Mouse (Mus musculus) lung, adult 18-20 months (tissue): Measurements from ENCODE around the gene Akt2.

Source experiments
- DNase-seq, 2 experiments: peaks; one replicate each; pipeline ENCODE4 v3.0.0; 2022; ENCODE audit warnings: mixed read lengths in 2 of 2

The Akt2 gene

GRCm38 (mm10) chr7:27590566-27591213 lies 662 bp upstream of the Akt2 start:
- no peak for DNase-seq

- peak; percentile 41 to 62 for DNase-seq
Observed at GRCm38 (mm10) chr7:27592217-27592929, 1.0 kb downstream of the Akt2 start.

DNA sequence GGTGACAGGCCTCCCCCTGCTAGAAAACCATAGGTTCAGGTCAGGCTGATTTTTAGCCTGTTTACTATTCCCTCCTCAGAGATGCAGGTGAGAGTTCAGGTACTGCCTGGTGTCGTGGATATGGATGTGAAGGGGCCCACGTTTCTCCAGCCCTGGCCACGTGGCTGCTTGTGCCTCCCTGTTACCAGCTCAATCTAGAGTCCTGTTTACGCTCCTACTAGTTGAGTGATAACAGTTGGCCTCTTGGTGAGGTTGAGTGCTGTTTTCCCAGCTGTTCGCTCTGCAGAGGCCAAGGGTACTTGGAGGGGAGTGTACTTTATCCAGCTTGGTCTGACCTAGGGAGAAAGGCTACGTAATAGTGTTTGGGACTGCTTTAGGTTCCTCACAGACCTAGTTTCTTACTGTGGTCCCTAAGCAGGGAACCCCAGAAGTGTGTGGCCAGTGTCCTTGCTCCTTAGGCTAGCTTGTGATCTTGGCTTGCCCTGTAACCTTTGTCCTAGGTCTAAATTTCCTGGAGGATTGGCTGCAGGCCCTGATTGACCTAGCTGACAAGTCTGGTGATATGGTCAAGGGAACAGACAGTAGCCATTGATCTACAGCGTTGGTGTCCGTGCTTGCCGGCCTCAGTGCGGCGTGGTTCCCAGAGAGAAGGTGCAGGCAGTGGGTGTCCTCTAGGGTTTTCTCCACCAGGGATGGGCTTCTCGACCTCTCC lies 1.7 kb downstream of the Akt2 start:
- peak; percentile 60 to 72 for DNase-seq

DNA sequence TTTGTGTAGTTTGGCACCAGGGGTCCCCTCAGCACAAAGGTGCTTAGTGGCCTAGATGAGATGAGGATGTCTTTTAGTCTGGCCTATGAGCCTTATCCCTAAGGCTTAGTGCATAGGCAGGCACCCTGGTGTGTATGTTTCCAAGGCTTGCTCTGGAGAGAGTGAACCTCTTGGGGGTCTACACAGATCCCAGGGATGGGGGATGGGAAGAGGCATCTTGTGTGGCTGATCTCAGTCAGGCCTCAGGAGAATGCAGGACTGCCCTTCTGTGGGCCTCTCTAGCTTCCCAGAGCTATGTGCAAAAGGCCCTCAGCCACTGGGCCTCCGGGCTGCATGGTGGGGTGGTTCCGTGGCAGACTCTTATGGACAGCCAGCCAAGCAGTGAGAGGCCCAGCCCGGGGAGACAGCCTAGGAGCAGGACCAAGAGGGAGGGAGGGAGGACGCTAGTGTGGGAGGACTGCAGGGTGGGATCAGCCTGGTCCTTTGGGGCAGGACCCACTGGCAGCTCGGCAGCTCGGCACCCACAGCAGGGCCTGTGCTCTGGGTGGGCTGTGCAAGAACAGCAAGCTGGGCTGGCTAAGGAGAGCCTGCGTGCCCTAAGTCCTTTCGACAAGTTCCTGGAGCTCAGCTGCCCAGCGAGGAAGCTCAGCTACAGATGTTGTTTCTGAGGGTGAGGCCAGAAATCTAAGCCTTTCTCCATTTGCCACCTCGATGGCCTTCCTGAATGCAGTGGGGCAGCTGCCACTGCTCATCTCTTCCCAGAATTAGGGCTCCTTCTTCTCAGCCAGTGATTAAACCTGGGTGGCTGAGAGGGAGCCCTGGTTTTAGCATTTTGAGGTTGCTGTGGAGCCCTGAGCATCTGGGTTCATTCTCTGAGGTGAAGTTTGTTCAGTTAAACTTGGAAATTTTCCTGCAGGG lies 5.5 kb downstream of the Akt2 start:
- peak; percentile 35 to 40 for DNase-seq

DNA sequence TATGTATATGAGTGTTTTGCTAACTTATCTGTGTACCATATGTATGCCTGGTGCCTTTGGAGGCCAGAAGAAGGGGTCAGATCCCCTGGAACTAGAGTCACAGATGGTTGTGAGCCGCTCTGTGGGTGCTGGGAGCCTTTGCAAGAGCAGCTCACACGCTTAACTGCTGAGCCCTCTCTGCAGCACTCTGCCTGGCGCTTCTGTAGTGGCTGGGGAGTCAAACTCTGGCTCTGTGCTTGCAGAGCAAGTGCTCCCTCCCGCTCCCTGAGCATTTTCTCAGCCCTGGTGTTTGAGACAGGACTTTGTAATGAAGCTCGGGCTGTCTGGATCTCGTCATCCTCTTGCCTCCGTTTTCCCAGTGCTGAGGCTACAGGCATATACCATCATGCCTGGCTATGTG lies 6.7 kb downstream of the Akt2 start:
- no peak for DNase-seq

DNA sequence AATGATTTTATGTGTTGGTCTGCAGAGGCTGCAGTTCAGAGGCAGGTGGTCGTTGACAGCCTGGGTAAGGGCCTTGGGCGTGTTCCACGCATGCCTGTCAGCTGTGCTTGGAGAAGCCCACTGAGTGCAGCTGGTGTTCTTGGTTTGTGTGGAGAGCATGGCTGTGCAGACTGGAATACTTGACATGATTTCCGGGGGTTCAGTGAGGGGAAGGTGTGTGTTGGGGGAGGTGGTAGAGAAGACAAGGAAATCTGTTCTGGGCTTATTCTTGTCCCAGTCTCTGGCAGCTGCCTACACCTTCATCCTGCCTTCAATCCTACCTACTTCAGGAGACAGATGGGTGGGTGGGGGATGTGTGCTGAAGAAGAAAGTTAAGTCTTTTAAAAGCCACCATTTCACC lies 10.3 kb downstream of the Akt2 start:
- no peak for DNase-seq

DNA sequence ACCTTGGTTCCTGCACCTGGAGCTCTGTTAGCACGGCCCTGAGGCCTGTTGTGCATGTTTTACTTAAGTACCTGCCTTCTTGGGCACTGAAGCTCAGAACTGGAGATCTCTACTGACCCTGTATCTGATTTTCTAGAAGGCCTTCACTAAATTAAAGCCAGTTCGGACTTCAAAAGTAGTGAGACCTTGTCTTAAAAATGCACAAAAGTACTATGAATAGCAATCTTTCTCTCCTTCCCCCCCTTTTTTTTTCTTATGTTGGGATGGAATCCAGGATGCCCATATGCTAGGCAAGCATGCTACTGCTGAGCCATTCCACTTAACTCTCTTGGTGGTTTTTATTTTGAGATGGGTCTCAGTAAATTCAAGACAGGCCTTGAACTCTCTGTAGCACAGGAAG lies 10.8 kb downstream of the Akt2 start:
- no peak for DNase-seq

GRCm38 (mm10) chr7:27602835-27603234 lies 11.5 kb downstream of the Akt2 start:
- no peak for DNase-seq

DNA sequence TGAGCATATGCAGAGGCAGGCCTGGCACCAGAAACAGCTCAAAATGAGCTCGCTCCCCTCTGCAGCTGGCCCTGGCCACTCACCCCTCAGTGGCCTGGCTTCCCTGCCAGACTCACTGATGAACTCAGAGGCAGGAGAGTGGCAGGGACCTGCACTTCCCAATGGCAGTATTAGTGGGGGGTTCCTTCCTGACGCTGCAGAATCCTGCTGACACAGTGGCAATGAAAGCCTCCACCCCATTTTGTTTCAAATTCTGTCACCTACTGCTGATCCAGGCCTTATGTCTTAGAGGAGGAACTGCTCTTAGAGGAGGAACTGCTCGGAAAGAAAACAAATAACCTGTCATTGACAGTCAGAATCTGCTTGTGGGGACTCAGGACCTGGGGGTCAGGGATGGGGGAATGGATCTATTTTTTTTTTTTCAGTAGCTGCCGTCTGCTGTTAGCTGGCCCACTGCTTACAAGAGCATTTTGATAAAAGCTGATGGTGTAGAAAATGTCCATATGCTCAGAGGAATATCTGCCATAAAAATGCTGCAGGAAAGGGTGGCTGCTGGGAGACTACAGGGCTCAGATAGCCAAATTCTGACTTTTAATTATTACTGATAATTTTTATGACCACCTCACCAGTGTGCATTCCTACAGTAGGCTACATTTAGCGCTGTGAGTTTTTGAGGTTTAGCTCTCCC lies 13.5 kb downstream of the Akt2 start:
- DNase-seq: no peak

GRCm38 (mm10) chr7:27605499-27606285 lies 14.3 kb downstream of the Akt2 start:
- DNase-seq: peak; percentile 78 to 80

GRCm38 (mm10) chr7:27606481-27607254 lies 15.3 kb downstream of the Akt2 start:
- DNase-seq: no peak

- peak; percentile 85 to 91 for DNase-seq
Observed at GRCm38 (mm10) chr7:27607580-27607979, 16.2 kb downstream of the Akt2 start.

DNA sequence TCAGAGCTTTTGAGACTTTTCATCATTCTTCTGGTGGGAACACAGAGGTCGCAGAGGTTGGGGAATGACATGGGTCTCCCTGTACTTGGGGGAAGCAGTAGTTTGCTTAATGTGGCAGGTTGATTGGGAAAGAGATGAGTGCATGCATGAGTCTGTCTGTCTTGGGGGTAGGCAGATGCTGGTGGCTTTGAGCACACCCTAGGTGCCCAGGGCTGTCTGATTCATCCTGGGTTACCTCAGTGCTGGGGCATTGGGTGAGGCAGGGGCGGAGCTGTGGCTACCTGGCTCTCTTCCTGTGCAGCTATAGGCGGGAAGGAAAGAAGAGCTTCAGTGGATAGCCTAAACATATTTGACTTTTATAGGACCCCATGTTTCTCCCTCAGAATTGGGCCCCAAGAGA lies 16.8 kb downstream of the Akt2 start:
- DNase-seq: no peak

- DNase-seq: no peak
Observed at GRCm38 (mm10) chr7:27609285-27609684, 17.9 kb downstream of the Akt2 start.

- no peak for DNase-seq
Observed at GRCm38 (mm10) chr7:27609688-27610087, 18.3 kb downstream of the Akt2 start.

DNA sequence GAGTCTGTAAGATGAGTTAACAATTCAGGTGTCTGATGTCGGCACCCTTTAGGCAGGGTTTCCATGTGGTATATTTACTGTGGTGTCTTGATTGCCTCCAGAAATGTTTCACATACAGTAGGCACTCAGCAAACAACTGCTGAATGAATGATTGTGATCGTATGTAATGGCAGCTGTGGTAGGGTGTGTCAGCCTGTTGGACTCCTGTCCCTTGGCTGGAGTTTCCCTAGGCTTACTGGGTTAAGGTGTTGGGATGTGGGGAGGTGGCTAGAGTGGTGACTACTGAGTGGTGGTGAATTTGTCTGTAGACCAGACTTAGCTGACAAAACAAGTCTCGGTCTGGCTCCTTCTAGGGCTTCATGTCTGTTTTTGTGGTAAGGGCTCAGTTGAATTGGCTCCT lies 19.0 kb downstream of the Akt2 start:
- DNase-seq: no peak

DNA sequence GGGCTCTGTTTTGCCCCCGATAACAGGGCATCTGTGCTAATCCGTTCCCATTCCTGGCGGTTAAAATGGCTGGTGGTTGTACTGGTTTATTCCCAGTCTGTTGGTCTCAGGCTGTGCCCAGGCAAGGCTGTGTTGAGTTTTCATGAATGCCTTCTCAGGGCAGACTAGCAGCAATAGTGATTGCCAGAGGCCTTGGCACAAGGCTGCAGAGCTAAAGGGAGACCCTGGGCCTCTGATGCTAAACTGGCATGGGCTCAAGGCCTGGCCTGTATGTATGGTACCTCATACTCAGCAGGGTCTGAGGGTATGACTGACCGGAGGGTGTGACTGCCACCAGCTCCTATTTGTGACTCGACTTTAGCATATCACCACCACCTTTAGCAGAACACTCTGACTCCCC lies 19.5 kb downstream of the Akt2 start:
- no peak for DNase-seq

- no peak for DNase-seq
Observed at GRCm38 (mm10) chr7:27612940-27613339, 21.6 kb downstream of the Akt2 start.

- DNase-seq: no peak
Observed at GRCm38 (mm10) chr7:27613751-27614499, 22.6 kb downstream of the Akt2 start.

- no peak for DNase-seq
Observed at GRCm38 (mm10) chr7:27621028-27621427, 29.7 kb downstream of the Akt2 start.
